Mouse (Mus musculus) spleen, adult 18-20 months (tissue): ENCODE data around the gene Polm.

ENCODE experiments used
- DNase-seq, 2 experiments: peaks; one replicate each; pipeline ENCODE4 v3.0.0; 2022; ENCODE audit warnings: mixed read lengths in 2 of 2

Polm gene

GRCm38 (mm10) chr11:5837251-5838246, at the start of gene Polm:
Gene Polm (minus strand): TSS chr11:5838016.
- DNase-seq, result peak; percentile 84 to 91

- DNase-seq, result no peak
Observed at GRCm38 (mm10) chr11:5887250-5887649, 49.4 kb upstream of the Polm start.

GRCm38 (mm10) chr11:5886187-5886586, 48.4 kb upstream of the Polm start:
- DNase-seq, result peak in 1 of 2 experiments; percentile 59

DNA sequence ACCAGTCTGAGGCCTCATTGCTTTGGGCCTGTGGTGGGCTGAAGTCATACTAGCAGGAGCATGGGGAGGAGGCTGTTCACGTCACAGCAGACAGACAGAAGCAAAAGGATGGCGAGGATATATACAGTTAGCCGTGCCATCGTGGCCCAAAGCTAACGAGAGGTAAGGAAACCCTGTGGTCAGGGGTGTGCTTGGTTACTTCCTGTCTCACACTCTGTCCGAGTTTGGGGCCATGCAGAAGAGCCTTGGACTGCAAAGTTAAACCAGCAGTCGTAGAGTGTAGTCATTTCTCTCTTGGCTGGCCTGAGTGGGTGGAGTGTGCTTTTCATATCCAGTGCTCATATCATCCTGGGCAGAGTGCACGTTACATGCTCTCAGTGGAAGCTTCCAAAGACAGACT, 44.7 kb upstream of the Polm start:
- peak in 1 of 2 experiments; percentile 13 for DNase-seq

DNA sequence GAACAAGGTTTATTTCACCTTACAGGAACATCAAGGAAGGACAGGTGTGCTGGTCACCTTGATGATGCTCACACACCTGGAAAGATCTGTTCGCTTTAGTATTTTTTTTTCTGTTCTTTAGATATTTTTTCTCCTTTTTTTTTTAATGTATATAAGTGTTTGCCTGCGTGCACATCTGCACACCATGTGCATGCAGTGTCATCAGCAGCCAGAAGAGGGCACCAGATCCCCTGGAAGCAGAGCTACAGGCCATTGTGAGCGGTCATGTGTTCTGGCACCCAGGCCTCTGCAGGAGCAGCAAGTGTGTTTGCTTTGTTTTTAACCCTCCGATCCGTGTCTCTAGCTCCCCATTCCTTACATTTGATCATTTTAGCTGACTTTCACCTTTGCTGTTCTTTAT, 42.1 kb upstream of the Polm start:
- DNase-seq, result peak in 1 of 2 experiments; percentile 46

GRCm38 (mm10) chr11:5878661-5879060, 40.8 kb upstream of the Polm start:
- DNase-seq, result no peak

DNA sequence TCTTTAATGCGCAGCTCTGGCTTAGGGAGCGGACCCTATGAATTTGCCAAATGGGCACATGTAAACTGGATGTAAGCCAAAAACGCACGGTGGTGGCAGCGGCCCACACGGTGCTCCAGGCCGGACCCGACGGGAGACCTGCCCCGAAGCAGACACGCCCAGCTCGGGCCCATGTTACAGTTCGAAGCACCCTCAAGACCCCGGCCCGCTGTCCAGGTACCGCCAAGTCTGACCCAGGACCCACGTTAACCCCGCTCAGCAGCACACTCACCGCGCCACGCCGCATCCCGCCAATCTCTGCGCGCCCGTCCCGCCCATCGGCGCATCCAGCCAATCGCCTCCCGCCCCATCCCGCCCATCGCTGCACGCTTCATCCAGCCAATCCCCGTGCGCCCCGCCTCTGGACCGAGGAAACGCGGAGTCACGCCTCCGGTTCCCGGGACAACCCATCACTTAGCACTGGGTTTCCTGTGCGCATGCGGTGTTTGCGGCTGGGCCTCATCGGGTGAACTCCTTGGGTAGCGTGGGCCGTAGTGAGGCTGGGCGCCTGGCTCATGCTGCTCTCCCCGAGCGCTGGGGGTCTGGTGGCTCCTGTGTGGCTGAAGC, 40.2 kb upstream of the Polm start, which contains the start of gene Pold2:
TSS of gene Pold2 (minus strand) at position 372 of the 606 bp plus-strand sequence.
- peak; percentile 94 to 95 for DNase-seq

DNA sequence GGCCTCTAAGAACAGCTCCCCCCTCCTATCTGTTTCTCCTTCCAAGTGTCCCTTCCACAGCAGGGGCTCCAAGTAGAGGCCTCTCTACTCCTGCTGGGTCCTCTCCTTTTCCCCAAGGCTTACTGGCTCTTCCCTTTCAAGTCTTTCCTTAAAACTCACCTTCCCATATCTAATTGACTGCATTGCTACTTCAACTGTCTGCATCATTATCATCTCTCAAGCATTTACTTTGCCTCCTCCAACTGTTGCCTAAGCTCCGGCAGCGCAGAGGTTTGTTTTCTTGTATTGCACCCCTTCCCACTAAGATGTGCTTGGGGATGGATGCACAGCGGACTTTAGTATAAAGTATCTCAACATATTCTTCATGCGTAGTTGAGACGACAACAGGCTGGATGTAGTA, 39.6 kb upstream of the Polm start:
- DNase-seq, result no peak

DNA sequence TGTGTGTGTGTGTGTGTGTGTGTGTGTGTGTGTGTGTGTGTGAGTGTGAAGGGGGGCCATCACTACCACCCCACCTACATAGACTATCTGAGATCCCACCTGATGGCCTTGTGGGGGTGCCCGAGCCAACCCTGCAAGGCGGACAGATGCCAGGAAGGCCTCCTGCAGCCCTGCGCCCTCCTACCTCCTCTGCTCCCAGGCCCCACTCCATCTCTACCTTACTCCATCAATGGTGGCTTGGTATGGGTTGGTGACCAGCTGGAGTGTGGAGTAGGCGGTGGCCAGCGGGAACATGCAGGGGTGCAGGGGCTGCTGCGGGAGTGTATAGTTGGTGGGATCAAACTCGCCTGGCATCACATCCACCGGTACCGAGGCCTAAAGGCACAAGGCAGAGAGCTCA, 35.4 kb upstream of the Polm start:
- no peak for DNase-seq

- DNase-seq, result no peak
Observed at GRCm38 (mm10) chr11:5872707-5873106, 34.9 kb upstream of the Polm start.

GRCm38 (mm10) chr11:5870069-5870468, 32.3 kb upstream of the Polm start:
- DNase-seq, result no peak

DNA sequence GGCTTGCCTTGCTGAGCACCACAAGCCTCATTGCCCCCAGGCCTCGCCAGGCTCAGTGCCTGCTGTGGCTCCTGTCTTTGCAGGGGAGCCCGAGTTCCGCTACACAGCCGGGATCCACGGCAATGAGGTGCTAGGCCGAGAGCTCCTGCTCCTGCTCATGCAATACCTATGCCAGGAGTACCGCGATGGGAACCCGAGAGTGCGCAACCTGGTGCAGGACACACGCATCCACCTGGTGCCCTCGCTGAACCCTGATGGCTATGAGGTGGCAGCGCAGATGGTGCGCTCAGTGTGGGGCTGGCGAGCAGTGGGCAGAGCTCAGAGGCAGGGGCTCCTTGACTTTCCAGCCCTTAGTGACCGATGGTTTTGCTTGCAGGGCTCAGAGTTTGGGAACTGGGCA, 31.5 kb upstream of the Polm start:
- DNase-seq, result no peak

DNA sequence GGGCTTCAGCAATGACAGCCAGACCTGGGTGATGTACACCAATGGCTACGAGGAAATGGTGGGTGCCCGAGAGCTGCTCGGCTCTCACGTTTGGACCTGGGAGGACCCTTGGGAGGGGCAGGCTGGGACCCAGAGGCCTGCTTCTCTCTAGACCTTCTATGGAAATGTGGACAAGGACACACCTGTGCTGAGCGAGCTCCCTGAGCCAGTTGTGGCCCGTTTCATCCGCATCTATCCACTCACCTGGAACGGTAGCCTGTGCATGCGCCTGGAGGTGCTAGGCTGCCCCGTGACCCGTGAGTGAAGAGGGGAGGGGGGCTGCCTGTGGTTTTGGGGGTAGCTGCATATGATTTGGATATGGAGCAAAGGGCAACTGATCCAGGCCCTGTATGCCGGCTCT, 30.5 kb upstream of the Polm start:
- no peak for DNase-seq

DNA sequence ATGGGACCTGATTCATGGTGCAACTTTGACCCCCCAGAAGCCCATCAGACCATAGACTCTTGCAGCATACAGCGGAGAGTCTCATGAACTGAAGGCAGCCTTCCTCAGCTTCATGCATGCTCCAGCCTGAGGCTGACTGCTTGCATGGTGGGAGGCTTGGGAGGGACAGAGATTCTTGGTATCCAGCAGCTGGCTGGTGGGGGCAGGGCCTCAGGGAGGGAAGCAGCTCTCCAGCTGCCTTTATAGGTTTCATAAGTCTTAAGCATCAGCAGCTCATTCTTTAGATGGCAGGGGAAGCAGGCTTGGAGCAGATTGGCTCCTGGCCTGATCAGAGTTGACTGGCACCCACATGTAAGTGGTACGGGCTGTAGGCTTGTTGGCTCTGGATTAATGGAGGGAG, 29.4 kb upstream of the Polm start:
- DNase-seq, result no peak

- no peak for DNase-seq
Observed at GRCm38 (mm10) chr11:5862394-5863105, 24.7 kb upstream of the Polm start.

DNA sequence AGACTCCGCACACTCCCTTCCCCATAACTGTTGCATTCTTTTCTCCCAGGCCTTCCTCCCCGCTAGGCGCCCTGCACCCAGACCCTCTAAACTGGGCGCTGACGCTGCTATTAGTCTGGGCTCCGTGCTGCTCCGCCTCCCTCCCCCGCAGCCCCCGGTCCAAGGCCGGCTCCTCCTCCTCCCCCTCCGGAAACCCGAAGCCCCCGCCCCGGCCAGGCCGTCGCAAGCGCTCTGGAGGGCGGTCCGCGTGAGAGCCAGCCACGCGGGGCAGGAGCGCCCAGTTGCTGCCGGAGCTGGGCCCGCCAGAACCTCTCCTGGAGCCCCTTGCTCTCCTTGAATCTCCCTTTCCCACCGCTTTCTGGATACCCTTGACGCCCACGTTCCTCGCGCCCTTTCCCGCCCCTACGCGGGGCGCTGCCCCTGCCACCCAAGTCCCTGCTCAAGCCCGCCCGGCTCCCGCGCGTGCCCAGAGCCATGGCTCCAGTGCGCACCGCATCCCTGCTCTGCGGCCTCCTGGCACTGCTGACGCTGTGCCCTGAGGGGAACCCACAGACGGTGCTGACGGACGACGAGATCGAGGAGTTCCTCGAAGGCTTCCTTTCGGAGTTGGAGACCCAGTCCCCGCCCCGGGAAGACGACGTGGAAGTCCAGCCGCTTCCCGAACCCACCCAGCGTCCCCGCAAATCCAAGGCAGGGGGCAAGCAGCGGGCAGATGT, 24.0 kb upstream of the Polm start, which contains the start of gene Aebp1:
TSS of gene Aebp1 (plus strand) at position 270 of the 716 bp plus-strand sequence.
- DNase-seq, result peak in 1 of 2 experiments; percentile 21

DNA sequence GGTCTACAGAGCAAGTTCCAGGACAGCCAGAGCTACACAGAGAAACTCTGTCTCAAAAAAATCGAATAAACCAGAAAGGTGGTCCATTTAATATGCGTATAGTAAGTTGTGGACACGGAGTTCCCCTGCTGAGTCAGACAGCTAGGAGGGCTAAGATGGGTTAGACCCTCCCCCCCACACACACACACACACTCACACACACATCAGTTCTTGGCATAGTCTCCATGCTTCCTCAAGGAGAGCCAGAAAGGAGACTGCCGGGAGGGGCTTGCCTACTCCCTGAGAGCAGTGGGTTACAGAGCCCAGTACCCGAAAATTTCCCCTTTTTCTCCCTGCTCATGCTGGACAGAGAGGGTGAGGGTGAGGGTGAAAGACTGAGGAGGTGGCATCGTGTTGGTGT, 22.8 kb upstream of the Polm start:
- no peak for DNase-seq

DNA sequence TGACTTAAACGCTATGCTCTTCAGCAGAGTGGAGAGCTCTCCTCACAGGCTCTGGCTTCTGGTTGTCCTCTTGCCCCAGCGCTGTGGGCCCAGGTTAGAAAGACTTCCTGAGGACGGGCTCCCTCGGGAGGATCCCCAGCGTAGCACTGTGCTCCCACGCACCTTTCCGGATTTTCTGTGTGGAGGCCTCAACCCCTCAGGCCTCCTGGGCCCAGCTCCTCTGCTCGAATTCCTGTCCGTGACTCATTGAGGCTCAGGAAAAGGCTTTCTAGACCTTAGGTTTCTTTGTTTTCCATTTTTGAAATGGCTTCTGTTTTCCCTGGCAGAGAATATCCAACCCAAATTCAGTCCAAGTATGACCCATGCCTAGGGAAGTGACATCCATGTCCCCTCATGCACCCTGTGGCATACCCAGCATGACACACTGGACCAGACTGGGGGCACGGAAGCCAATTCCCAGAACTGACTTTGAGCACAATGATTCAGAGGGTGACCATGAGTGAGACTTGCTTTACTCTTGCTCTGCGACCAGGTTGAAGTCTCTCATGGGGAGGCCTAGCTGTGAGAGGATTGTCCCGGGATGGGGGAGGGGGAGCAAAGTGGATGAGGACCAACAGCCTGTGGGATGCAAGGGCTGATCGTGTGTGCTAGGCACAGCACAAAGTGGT, 22.2 kb upstream of the Polm start:
- DNase-seq, result no peak

- DNase-seq, result no peak
Observed at GRCm38 (mm10) chr11:5858723-5859122, 20.9 kb upstream of the Polm start.

DNA sequence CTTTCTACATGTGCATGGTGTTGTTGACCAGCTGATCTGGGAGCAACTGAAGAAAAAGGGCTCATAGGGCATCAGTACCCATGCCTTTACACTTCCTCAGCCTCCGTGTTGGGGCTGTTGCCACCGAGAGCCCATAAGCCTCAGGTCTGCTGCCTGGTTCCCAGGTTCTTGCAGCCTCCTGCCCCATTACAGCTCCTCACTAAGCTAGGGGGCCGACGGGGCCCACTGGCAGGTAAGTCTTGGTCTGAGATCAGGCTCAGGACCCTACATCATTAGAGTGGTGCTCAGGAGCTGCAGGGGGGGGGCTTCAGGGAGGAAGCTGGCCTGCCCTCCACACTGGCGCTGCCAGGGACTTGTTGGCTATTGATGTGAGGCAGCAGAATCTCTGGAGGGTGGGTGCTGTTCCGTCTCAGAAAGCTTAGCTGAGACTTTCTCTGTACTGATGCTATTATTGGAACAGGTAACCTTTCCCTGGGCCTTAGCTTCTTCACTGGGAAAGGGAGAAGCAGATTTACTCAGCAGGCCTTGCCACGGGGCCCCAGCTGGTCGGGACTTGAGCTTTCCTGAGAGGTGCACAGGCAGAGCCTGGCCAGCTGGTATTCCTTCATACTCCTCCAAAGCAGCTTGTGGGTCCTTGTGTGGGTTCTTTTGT, 18.8 kb upstream of the Polm start:
- no peak for DNase-seq

- no peak for DNase-seq
Observed at GRCm38 (mm10) chr11:5855902-5856301, 18.1 kb upstream of the Polm start.
